Mouse (Mus musculus): ENCODE measurements around the gene Guca1b. TPM values are rescaled to one million over a fixed set of nuclear protein-coding genes. Genes with fewer than 3 reads are reported as not detected.

Guca1b gene
- polyA plus RNA-seq (2015; fragmentation: Nextera tagmentation; extraction: Ambion mirVana) = 0.42 and 0.52 TPM in 2 replicates

GRCm38 (mm10) chr17:47385145-47385544 is at the start of gene Guca1b:
Gene Guca1b (plus strand): TSS chr17:47385393.

GRCm38 (mm10) chr17:47368401-47369086 is 16.6 kb upstream of the Guca1b start, which contains the start of gene Mrps10:
Gene Mrps10 (plus strand): TSS chr17:47368887.

GRCm38 (mm10) chr17:47400451-47400850 is 15.3 kb downstream of the Guca1b start, which contains the start of gene Guca1a:
Gene Guca1a (minus strand): TSS chr17:47400584.

GRCm38 (mm10) chr17:47436156-47436906 is 51.1 kb downstream of the Guca1b start, which contains the start of gene AI661453:
Gene AI661453 (plus strand): TSS chr17:47436615.

GRCm38 (mm10) chr17:47436907-47437547 is 51.8 kb downstream of the Guca1b start, which contains the start of gene 1700001C19Rik:
Gene 1700001C19Rik (minus strand): TSS chr17:47437376.

Other genes with a start within 250 kb of the Guca1b start
- 65.7 and 65.8 TPM in 2 replicates for gene Mrps10, start 16.5 kb upstream of the Guca1b start, polyA plus RNA-seq (2015; fragmentation: Nextera tagmentation; extraction: Ambion mirVana)
- gene Guca1a, start 15.2 kb downstream of the Guca1b start, polyA plus RNA-seq (2015; fragmentation: Nextera tagmentation; extraction: Ambion mirVana) = 10.1 and 11.0 TPM in 2 replicates
- 3.3 and 3.7 TPM in 2 replicates for gene AI661453, start 51.2 kb downstream of the Guca1b start, polyA plus RNA-seq (2015; fragmentation: Nextera tagmentation; extraction: Ambion mirVana)
- 0.46 and 0.81 TPM in 2 replicates for gene 1700001C19Rik, start 52.0 kb downstream of the Guca1b start, polyA plus RNA-seq (2015; fragmentation: Nextera tagmentation; extraction: Ambion mirVana)
- gene Taf8, start 116.9 kb downstream of the Guca1b start, polyA plus RNA-seq (2015; fragmentation: Nextera tagmentation; extraction: Ambion mirVana) = 11.9 and 12.2 TPM in 2 replicates
- 185 and 201 TPM in 2 replicates for gene Ccnd3, start 119.7 kb downstream of the Guca1b start, polyA plus RNA-seq (2015; fragmentation: Nextera tagmentation; extraction: Ambion mirVana)
- 17.2 and 18.2 TPM in 2 replicates for gene Bysl, start 226.1 kb downstream of the Guca1b start, polyA plus RNA-seq (2015; fragmentation: Nextera tagmentation; extraction: Ambion mirVana)
- 24.0 and 24.3 TPM in 2 replicates for gene Med20, start 226.2 kb downstream of the Guca1b start, polyA plus RNA-seq (2015; fragmentation: Nextera tagmentation; extraction: Ambion mirVana)
- gene Gm20517, start 226.2 kb downstream of the Guca1b start, polyA plus RNA-seq (2015; fragmentation: Nextera tagmentation; extraction: Ambion mirVana) = 1.4 and 2.1 TPM in 2 replicates
- 2.1 and 2.2 TPM in 2 replicates for gene Usp49, start 245.3 kb downstream of the Guca1b start, polyA plus RNA-seq (2015; fragmentation: Nextera tagmentation; extraction: Ambion mirVana)